ENCODE assay signal across 12 mouse cellular contexts in the genomic region with DNA sequence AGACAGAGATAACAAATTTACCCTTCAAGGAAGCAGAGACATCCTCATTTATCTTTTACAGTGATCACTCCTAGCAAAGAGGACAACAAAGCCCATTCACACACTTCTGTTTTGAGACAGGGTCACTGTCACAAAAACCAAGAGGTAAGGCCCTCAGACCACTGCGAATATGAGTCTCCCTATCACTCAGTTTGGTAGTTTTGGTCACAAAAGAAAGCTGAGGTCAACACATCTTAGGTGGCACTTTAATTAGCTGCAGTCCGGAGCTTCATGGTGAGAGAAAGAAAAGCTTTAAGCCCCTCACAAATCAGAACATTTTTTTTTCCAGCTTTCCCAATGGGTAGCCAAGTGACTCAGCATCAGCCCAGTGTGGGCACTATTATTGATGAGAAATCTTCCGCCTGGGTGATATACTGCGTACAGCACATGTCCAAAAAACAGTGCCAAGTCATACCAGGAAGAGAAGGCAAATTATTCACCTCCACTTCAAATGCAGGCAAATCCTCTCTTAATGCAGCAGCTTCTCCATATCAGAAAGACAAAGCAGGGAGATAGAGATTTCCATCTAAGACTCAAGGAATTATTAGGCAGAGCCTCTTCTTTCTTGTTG.
DNase-seq lines count a peak whose midpoint lies in the region; ATAC-seq and TF ChIP-seq lines count a peak whose summit lies in the region.
"Had no signal": no experiment of that assay in that cellular context is flagged by ENCODE, and none has a peak within 500 bp of the region (broad histone marks: within the 10 kb centered on the region; RNA-seq: fewer than 3 reads in every experiment).

No protein-coding gene starts in this region.

- peak; percentile 65 for ATAC-seq in forebrain, embryonic 15.5 days (replicated peaks)
- ATAC-seq in midbrain, embryonic 14.5 days (ENCODE audit: low FRiP score, low TSS enrichment): peak; percentile 62; the same call in 1 of the 2 replicates
- ATAC-seq in granulocyte monocyte progenitor cell, adult 5-6 weeks (replicated peaks; ENCODE audit: poor library complexity, severe bottlenecking): no peak
- ATAC-seq: inflammation-experienced regulatory T-cells, adult 6 months had no signal

- peak overlapping the region; percentile 91; the same call in 1 of the 2 replicates for H3K27ac ChIP-seq in cerebellum, adult 2 months (ENCODE audit: insufficient read depth, low read length)
- no peak overlapping the region for H3K27ac ChIP-seq in forebrain, embryonic 15.5 days (replicated peaks)
- H3K27ac ChIP-seq in midbrain, embryonic 14.5 days (replicated peaks; ENCODE audit: low read depth, low read length): peak overlapping the region; percentile 64
- H3K27ac ChIP-seq: heart, adult 2 months; left cerebral cortex, adult 2 months had no signal

- peaks cover 10% of the 10 kb centered on the region for H3K4me1 ChIP-seq in cerebellum, adult 2 months (ENCODE audit: control insufficient read depth, insufficient read depth, low read length)
- 0 out of 2 replicates have a peak, but pooled peaks cover 2% of the 10 kb centered on the region for H3K4me1 ChIP-seq in forebrain, embryonic 15.5 days
- H3K4me1 ChIP-seq in midbrain, embryonic 14.5 days (ENCODE audit: control insufficient read depth, insufficient read depth, low read length): no peaks in the 10 kb centered on the region

- H3K4me3 ChIP-seq in cerebellum, adult 2 months (replicated peaks; ENCODE audit: insufficient read depth, low read depth, low read length): no peak overlapping the region
- no peak overlapping the region for H3K4me3 ChIP-seq in forebrain, embryonic 15.5 days
- H3K4me3 ChIP-seq in midbrain, embryonic 14.5 days (replicated peaks; ENCODE audit: low read depth, low read length): no peak overlapping the region
- H3K4me3 ChIP-seq: heart, adult 2 months; left cerebral cortex, adult 2 months had no signal

- no peak overlapping the region for H3K9ac ChIP-seq in forebrain, embryonic 15.5 days (replicated peaks)
- no peak overlapping the region for H3K9ac ChIP-seq in midbrain, embryonic 14.5 days (replicated peaks; ENCODE audit: low read length)

- H3K9me3 ChIP-seq in forebrain, embryonic 15.5 days: no peaks in the 10 kb centered on the region
- H3K9me3 ChIP-seq in midbrain, embryonic 14.5 days (ENCODE audit: control insufficient read depth, low read length): no peaks in the 10 kb centered on the region

- DNase-seq in brain, adult 2 months (ENCODE audit: low read depth, low spot score): peak; percentile 86
- peak; percentile 58 to 85 for DNase-seq in cerebellum, adult 2 months
- no peak for DNase-seq in midbrain, embryonic 14.5 days
- no peak for DNase-seq in heart, postnatal 25 days (ENCODE audit: low spot score)
- DNase-seq in kidney, postnatal 14 days: no peak
- DNase-seq in frontal cortex, postnatal 36 days (ENCODE audit: low spot score in 2 of 2): no peak
- DNase-seq: heart, adult 2 months; thymus, adult 18-20 months had no signal

- H3K27me3 ChIP-seq in cerebellum, adult 2 months (ENCODE audit: control insufficient read depth, insufficient read depth, low read length): no peaks in the 10 kb centered on the region; the same call in 1 of the 2 replicates
- no peaks in the 10 kb centered on the region for H3K27me3 ChIP-seq in forebrain, embryonic 15.5 days
- no peaks in the 10 kb centered on the region for H3K27me3 ChIP-seq in midbrain, embryonic 14.5 days (ENCODE audit: control insufficient read depth, insufficient read depth, low read length)

- 15% methylated on average over 4 of the region's 4 CpGs for WGBS in cerebellum, adult 2 months
- 29% methylated on average over 4 of the region's 4 CpGs for WGBS in forebrain, embryonic 15.5 days
- 26% methylated on average over 4 of the region's 4 CpGs for whole genome bisulfite sequencing in midbrain, embryonic 14.5 days

- no peak for TF ChIP-seq CTCF in cerebellum, adult 2 months (IDR thresholded peaks at IDR 0.05; ENCODE audit: borderline replicate concordance, insufficient read depth, low read depth, low read length)

- intact Hi-C loops in heart, postnatal 25 days (cut with DNase I): loop anchor here (2.0 to 10.0 kb wide), 2 partner anchors 394 to 1662 kb away; no protein-coding TSS in a partner anchor

- no peak for TF ChIP-seq POLR2A in cerebellum, adult 2 months (IDR thresholded peaks at IDR 0.05; ENCODE audit: borderline replicate concordance, insufficient read depth, low read length)

- H3K4me2 ChIP-seq in forebrain, embryonic 15.5 days (replicated peaks): no peak overlapping the region
- H3K4me2 ChIP-seq in midbrain, embryonic 14.5 days (ENCODE audit: low read length): no peak overlapping the region

- H3K36me3 ChIP-seq in forebrain, embryonic 15.5 days: no peaks in the 10 kb centered on the region
- no peaks in the 10 kb centered on the region for H3K36me3 ChIP-seq in midbrain, embryonic 14.5 days (ENCODE audit: control insufficient read depth, insufficient read depth, low read length)

Comparison
In these comparisons a context has a peak if more than half of its experiments do, and no peak if none do; other contexts are left out.
1. DNase-seq: peak in brain, adult 2 months (single experiment) and cerebellum, adult 2 months (2 of 2); none in midbrain, embryonic 14.5 days (single experiment), heart, postnatal 25 days (single experiment), kidney, postnatal 14 days (single experiment) and frontal cortex, postnatal 36 days (0 of 2).